Mouse (Mus musculus) midbrain, embryonic 11.5 days (tissue): ENCODE measurements around the gene Ogfod1. TPM values are rescaled to one million over a fixed set of nuclear protein-coding genes. Genes with fewer than 3 reads are reported as not detected.

Experiments used
- ATAC-seq: fragments of 200-750 bp; cut with Nextera tagmentation; 2 replicates; pipeline ENCODE4 v1.8.0; 2017; ENCODE audit warnings: moderate TSS enrichment, moderate library complexity; ENCODE audit not compliant: low FRiP score
- DNase-seq: peaks from one replicate; pipeline ENCODE4 v3.0.0; 2015; ENCODE audit warnings: low spot score; ENCODE audit errors: missing footprints
- H3K27ac ChIP-seq: fragments of 300-500 bp; sonication (generic); 2 replicates; pipeline ENCODE4 v1.5.1; 2014; ENCODE audit warnings: low read depth, low read length
- H3K27me3 ChIP-seq: fragments of 300-500 bp; sonication (generic); 2 replicates; pipeline ENCODE4 v1.6.1; 2014; ENCODE audit warnings: mild to moderate bottlenecking, low read length, moderate library complexity, mixed read lengths; ENCODE audit not compliant: control insufficient read depth, insufficient read depth
- H3K36me3 ChIP-seq: fragments of 300-500 bp; sonication (generic); 2 replicates; pipeline ENCODE4 v1.6.1; 2014; ENCODE audit warnings: mild to moderate bottlenecking, low read length, moderate library complexity, mixed read lengths; ENCODE audit not compliant: control insufficient read depth, insufficient read depth
- H3K4me1 ChIP-seq: fragments of 300-500 bp; sonication (generic); 2 replicates; pipeline ENCODE4 v1.6.1; 2014; ENCODE audit warnings: low read length; ENCODE audit not compliant: control insufficient read depth, insufficient read depth
- H3K4me2 ChIP-seq: fragments of 300-500 bp; sonication (generic); 2 replicates; pipeline ENCODE4 v1.6.1; 2014; ENCODE audit warnings: mild to moderate bottlenecking, moderate library complexity
- H3K4me3 ChIP-seq: fragments of 300-500 bp; sonication (generic); 2 replicates; pipeline ENCODE4 v1.5.1; 2014; ENCODE audit warnings: low read depth, low read length
- H3K9ac ChIP-seq: fragments of 300-500 bp; sonication (generic); 2 replicates; pipeline ENCODE4 v1.6.1; 2014; ENCODE audit warnings: low read length
- H3K9me3 ChIP-seq: fragments of 300-500 bp; sonication (generic); 2 replicates; pipeline ENCODE4 v1.6.1; 2016; ENCODE audit warnings: low read length; ENCODE audit not compliant: control insufficient read depth
- WGBS: fragments of 180-500 bp; shearing (Covaris S2); extraction: QIAGEN DNeasy Blood & Tissue Kit; methylation state at CpG from one replicate; pipeline ENCODE4 v1.1.7; 2014; 5-methylcytosine and 5-hydroxymethylcytosine counted together
- polyA plus RNA-seq: library from polyadenylated mRNA; unstranded; fragments of >200 nt; fragmentation: Nextera tagmentation; extraction: Ambion mirVana; gene quantifications from 2 replicates; pipeline ENCODE4 v1.2.1, GENCODE M21; 2014

The Ogfod1 gene
- polyA plus RNA-seq, 1 experiment from 2014 or later = 11.1 TPM

- H3K4me1 ChIP-seq = peaks cover 9% of the 10 kb centered on the region
- peak within 1 kb of the TSS; percentile 63 for H3K4me2 ChIP-seq
- 2% methylated on average over 60 of the region's 61 CpGs for WGBS
- no peaks in the 10 kb centered on the region for H3K36me3 ChIP-seq
- ATAC-seq (peak; percentile 99), DNase-seq (peak; percentile 100)
- H3K9me3 ChIP-seq = no peaks in the 10 kb centered on the region
- peak within 1 kb of the TSS; percentile 66 for H3K4me3 ChIP-seq
- H3K27ac ChIP-seq = peak within 1 kb of the TSS; percentile 94
- H3K9ac ChIP-seq = peak within 1 kb of the TSS; percentile 82
- no peaks in the 10 kb centered on the region for H3K27me3 ChIP-seq
These were observed 61.3 kb downstream of the Ogfod1 start, which contains the start of gene Bbs2 for GRCm38 (mm10) chr8:94098081-94098974. TSS of gene Bbs2 (minus strand) at chr8:94098928.

- Histone ChIP-seq H3K4me2 (peak overlapping the region; percentile 63), H3K4me3 (peak overlapping the region; percentile 66; the same call in 1 of the 2 replicates), H3K9ac (peak overlapping the region; percentile 82), H3K27me3 (no peaks in the 10 kb centered on the region), H3K27ac (peak overlapping the region; percentile 94), H3K36me3 (no peaks in the 10 kb centered on the region), H3K4me1 (peaks cover 9% of the 10 kb centered on the region), H3K9me3 (no peaks in the 10 kb centered on the region)
- WGBS = 49% methylated on average over 4 of the region's 4 CpGs
- ATAC-seq (no peak), DNase-seq (no peak)
These were observed 62.0 kb downstream of the Ogfod1 start for GRCm38 (mm10) chr8:94098996-94099395.

- Histone ChIP-seq H3K27ac (no peak overlapping the region), H3K4me3 (no peak overlapping the region), H3K4me2 (no peak overlapping the region), H3K9me3 (no peaks in the 10 kb centered on the region), H3K27me3 (no peaks in the 10 kb centered on the region), H3K36me3 (no peaks in the 10 kb centered on the region), H3K9ac (no peak overlapping the region), H3K4me1 (peaks cover under 1% of the 10 kb centered on the region)
- ATAC-seq (no peak), DNase-seq (no peak)
- WGBS = 48% methylated on average over 5 of the region's 5 CpGs
These were observed 67.1 kb downstream of the Ogfod1 start for GRCm38 (mm10) chr8:94104146-94104545.

- Histone ChIP-seq H3K9me3 (no peaks in the 10 kb centered on the region), H3K4me1 (no peaks in the 10 kb centered on the region), H3K27ac (no peak overlapping the region), H3K36me3 (no peaks in the 10 kb centered on the region), H3K27me3 (no peaks in the 10 kb centered on the region), H3K4me3 (no peak overlapping the region), H3K9ac (no peak overlapping the region), H3K4me2 (no peak overlapping the region)
- ATAC-seq = no peak
- WGBS = 85% methylated on average over 3 of the region's 3 CpGs
- no peak for DNase-seq
These were observed 70.9 kb downstream of the Ogfod1 start for GRCm38 (mm10) chr8:94107871-94108270.

GRCm38 (mm10) chr8:94109396-94109795 lies 72.4 kb downstream of the Ogfod1 start:
- no peaks in the 10 kb centered on the region for H3K27me3 ChIP-seq
- no peak for DNase-seq
- H3K36me3 ChIP-seq = no peaks in the 10 kb centered on the region
- no peak overlapping the region for H3K4me3 ChIP-seq
- H3K27ac ChIP-seq = no peak overlapping the region
- H3K4me1 ChIP-seq = no peaks in the 10 kb centered on the region
- ATAC-seq = no peak
- no peak overlapping the region for H3K9ac ChIP-seq
- no peak overlapping the region for H3K4me2 ChIP-seq
- no peaks in the 10 kb centered on the region for H3K9me3 ChIP-seq
- 67% methylated on average over 6 of the region's 6 CpGs for WGBS

GRCm38 (mm10) chr8:94109835-94110234 lies 72.8 kb downstream of the Ogfod1 start:
- Histone ChIP-seq H3K9ac (no peak overlapping the region), H3K36me3 (no peaks in the 10 kb centered on the region), H3K9me3 (no peaks in the 10 kb centered on the region), H3K4me3 (no peak overlapping the region), H3K27me3 (no peaks in the 10 kb centered on the region), H3K4me2 (no peak overlapping the region), H3K4me1 (no peaks in the 10 kb centered on the region), H3K27ac (no peak overlapping the region)
- whole genome bisulfite sequencing = 81% methylated on average over 5 of the region's 5 CpGs
- ATAC-seq (no peak), DNase-seq (no peak)

GRCm38 (mm10) chr8:94110526-94111177 lies 73.7 kb downstream of the Ogfod1 start:
- no peaks in the 10 kb centered on the region for H3K36me3 ChIP-seq

GRCm38 (mm10) chr8:94113435-94113834 lies 76.4 kb downstream of the Ogfod1 start:
- peaks cover 2% of the 10 kb centered on the region; the same call in 1 of the 2 replicates for H3K4me1 ChIP-seq
- no peaks in the 10 kb centered on the region for H3K36me3 ChIP-seq
- no peak overlapping the region for H3K4me2 ChIP-seq
- no peaks in the 10 kb centered on the region for H3K9me3 ChIP-seq
- 65% methylated on average over 1 of the region's 1 CpGs for WGBS
- DNase-seq (no peak), ATAC-seq (no peak)
- no peak overlapping the region for H3K9ac ChIP-seq
- no peak overlapping the region for H3K4me3 ChIP-seq
- H3K27me3 ChIP-seq = no peaks in the 10 kb centered on the region
- H3K27ac ChIP-seq = no peak overlapping the region

More at GRCm38 (mm10) chr8:94110526-94111177, 73.7 kb downstream of the Ogfod1 start:
- Histone ChIP-seq H3K9me3 (no peaks in the 10 kb centered on the region), H3K9ac (no peak overlapping the region), H3K4me1 (no peaks in the 10 kb centered on the region), H3K27me3 (no peaks in the 10 kb centered on the region), H3K27ac (no peak overlapping the region), H3K4me3 (no peak overlapping the region), H3K4me2 (no peak overlapping the region)
- ATAC-seq (no peak), DNase-seq (no peak)
- 79% methylated on average over 6 of the region's 6 CpGs for WGBS

- ATAC-seq = no peak
- WGBS = 87% methylated on average over 2 of the region's 2 CpGs
- H3K4me2 ChIP-seq = no peak overlapping the region
- H3K36me3 ChIP-seq = no peaks in the 10 kb centered on the region
- no peak overlapping the region for H3K27ac ChIP-seq
- H3K27me3 ChIP-seq = no peaks in the 10 kb centered on the region
- DNase-seq = no peak
- H3K4me3 ChIP-seq = no peak overlapping the region
- H3K9ac ChIP-seq = no peak overlapping the region
- H3K4me1 ChIP-seq = peaks cover 8% of the 10 kb centered on the region
- H3K9me3 ChIP-seq = no peaks in the 10 kb centered on the region
These were observed 77.0 kb downstream of the Ogfod1 start for GRCm38 (mm10) chr8:94113972-94114371.
